Mouse (Mus musculus) CH12.LX (cell line): ENCODE results near the gene Trir. TPM values are rescaled to one million over a fixed set of nuclear protein-coding genes. Genes with fewer than 3 reads are reported as not detected.

Source experiments
- DNase-seq: peaks from one replicate; pipeline ENCODE4 v3.0.0-alpha.2; 2013; ENCODE audit errors: extremely low read depth
- H3K27ac ChIP-seq: 2 replicates; pipeline ENCODE4 v1.5.1; 2012; ENCODE audit warnings: low read depth, mild to moderate bottlenecking, control low read depth, moderate library complexity; ENCODE audit not compliant: insufficient read depth
- H3K27me3 ChIP-seq: replicated peaks from 2 replicates; pipeline ENCODE3; 2012; ENCODE audit warnings: inconsistent platforms
- H3K36me3 ChIP-seq, 2 experiments: replicated peaks in 1 of 2; 2 replicates each; pipeline versions ENCODE3 to v1.6.1; 2012; ENCODE audit warnings: inconsistent platforms in 1 of 2, low read length in 1 of 2, mild to moderate bottlenecking in 1 of 2, mixed read lengths in 1 of 2, moderate library complexity in 1 of 2; ENCODE audit not compliant: control insufficient read depth in 1 of 2, insufficient read depth in 1 of 2
- H3K4me1 ChIP-seq, 2 experiments: 2 replicates each; pipeline ENCODE4 v1.6.1; 2012; ENCODE audit warnings: inconsistent platforms in 1 of 2, moderate library complexity in 1 of 2; ENCODE audit not compliant: insufficient read depth in 2 of 2, control insufficient read depth in 1 of 2
- H3K4me2 ChIP-seq: 2 replicates; pipeline ENCODE4 v1.6.1; 2012; ENCODE audit warnings: low read depth, mild to moderate bottlenecking, control low read depth; ENCODE audit not compliant: poor library complexity, insufficient read depth, severe bottlenecking
- H3K4me3 ChIP-seq, 3 experiments: fragments of 150-350 bp in 1 of 3; sonication (generic) in 1 of 3; replicated peaks in 1 of 3; 2 replicates each; pipeline versions ENCODE3 to v1.5.1; 2011 to 2012; ENCODE audit warnings: low read depth in 2 of 3, low read length in 2 of 3, mild to moderate bottlenecking in 2 of 3, moderate library complexity in 2 of 3, control low read depth in 1 of 3, improper control_type of control experiment in 1 of 3, inconsistent platforms in 1 of 3, mixed read lengths in 1 of 3; ENCODE audit not compliant: poor library complexity in 1 of 3
- H3K79me2 ChIP-seq: replicated peaks from 2 replicates; pipeline ENCODE4 v1.6.1; 2012; ENCODE audit warnings: mild to moderate bottlenecking, moderate library complexity; ENCODE audit not compliant: control insufficient read depth, poor library complexity, insufficient read depth, severe bottlenecking; ENCODE audit errors: extremely low read depth
- H3K9ac ChIP-seq: 2 replicates; pipeline ENCODE4 v1.6.1; 2012; ENCODE audit warnings: low read depth, mild to moderate bottlenecking, control low read depth, moderate library complexity; ENCODE audit not compliant: insufficient read depth
- H3K9me3 ChIP-seq: replicated peaks from 2 replicates; pipeline ENCODE3; 2012; ENCODE audit warnings: low read length, inconsistent platforms, mixed read lengths
- BHLHE40 ChIP-seq: IDR thresholded peaks from 2 replicates; pipeline ENCODE4 v1.6.1; 2011; ENCODE audit warnings: mild to moderate bottlenecking, low read depth, low read length, improper control_type of control experiment
- CHD1 ChIP-seq: IDR thresholded peaks from 2 replicates; pipeline ENCODE4 v1.6.1; 2012; ENCODE audit warnings: low read depth, low read length, improper control_type of control experiment, inconsistent platforms
- CHD2 ChIP-seq: IDR thresholded peaks from 2 replicates; pipeline ENCODE4 v1.6.1; 2011; ENCODE audit warnings: low read length, improper control_type of control experiment
- CTCF ChIP-seq, 2 experiments: IDR thresholded peaks in 1 of 2; conservative IDR thresholded peaks in 1 of 2; 2 replicates each; pipeline ENCODE4 v1.5.1; 2011 to 2012; ENCODE audit warnings: low read depth in 2 of 2, low read length in 2 of 2, improper control_type of control experiment in 1 of 2, inconsistent platforms in 1 of 2, mild to moderate bottlenecking in 1 of 2, moderate library complexity in 1 of 2
- E2F4 ChIP-seq: IDR thresholded peaks from 2 replicates; pipeline ENCODE4 v1.6.1; 2011; ENCODE audit warnings: low read depth, low read length, improper control_type of control experiment; ENCODE audit not compliant: insufficient replicate concordance
- ELF1 ChIP-seq: IDR thresholded peaks from 2 replicates; pipeline ENCODE4 v1.6.1; 2014; ENCODE audit warnings: low read depth, mild to moderate bottlenecking, inconsistent platforms, low read length, improper control_type of control experiment
- EP300 ChIP-seq: IDR thresholded peaks from 2 replicates; pipeline ENCODE4 v1.6.1; 2011; ENCODE audit warnings: low read length, improper control_type of control experiment
- ETS1 ChIP-seq: conservative IDR thresholded peaks from 2 replicates; pipeline ENCODE4 v1.6.1; 2012; ENCODE audit warnings: low read depth, mild to moderate bottlenecking, inconsistent platforms, low read length, improper control_type of control experiment, moderate library complexity
- GABPA ChIP-seq: IDR thresholded peaks from 2 replicates; pipeline ENCODE4 v1.6.1; 2012; ENCODE audit warnings: low read depth, low read length, improper control_type of control experiment, inconsistent platforms; ENCODE audit not compliant: insufficient replicate concordance
- HCFC1 ChIP-seq: IDR thresholded peaks from 2 replicates; pipeline ENCODE4 v1.6.1; 2012; ENCODE audit warnings: low read depth, mild to moderate bottlenecking, inconsistent platforms, low read length, improper control_type of control experiment
- IRF4 ChIP-seq: IDR thresholded peaks from 2 replicates; pipeline ENCODE4 v1.6.1; 2014; ENCODE audit warnings: low read depth, mild to moderate bottlenecking, inconsistent platforms, low read length, improper control_type of control experiment
- JUN ChIP-seq: IDR thresholded peaks from 2 replicates; pipeline ENCODE4 v1.6.1; 2011; ENCODE audit warnings: low read depth, mild to moderate bottlenecking, low read length, improper control_type of control experiment, moderate library complexity; ENCODE audit not compliant: insufficient read depth
- JUND ChIP-seq: conservative IDR thresholded peaks from 2 replicates; pipeline ENCODE4 v1.6.1; 2011; ENCODE audit warnings: low read depth, low read length, improper control_type of control experiment
- KAT2A ChIP-seq: IDR thresholded peaks from 2 replicates; pipeline ENCODE4 v1.6.1; 2012; ENCODE audit warnings: low read length, improper control_type of control experiment, inconsistent platforms; ENCODE audit not compliant: insufficient replicate concordance
- MAFK ChIP-seq: IDR thresholded peaks from 2 replicates; pipeline ENCODE4 v1.6.1; 2011; ENCODE audit warnings: low read length, improper control_type of control experiment; ENCODE audit not compliant: insufficient replicate concordance
- MAX ChIP-seq: IDR thresholded peaks from 2 replicates; pipeline ENCODE4 v1.6.1; 2011; ENCODE audit warnings: low read length, improper control_type of control experiment
- MAZ ChIP-seq: IDR thresholded peaks from 2 replicates; pipeline ENCODE4 v1.6.1; 2012; ENCODE audit warnings: low read depth, mild to moderate bottlenecking, inconsistent platforms, low read length, improper control_type of control experiment, moderate library complexity
- MEF2A ChIP-seq: IDR thresholded peaks from 2 replicates; pipeline ENCODE4 v1.6.1; 2014; ENCODE audit warnings: low read depth, mild to moderate bottlenecking, inconsistent platforms, low read length, improper control_type of control experiment, borderline replicate concordance
- MXI1 ChIP-seq: IDR thresholded peaks from 2 replicates; pipeline ENCODE4 v1.6.1; 2011; ENCODE audit warnings: mild to moderate bottlenecking, low read depth, low read length, improper control_type of control experiment
- MYC ChIP-seq: IDR thresholded peaks from 2 replicates; pipeline ENCODE4 v1.6.1; 2011; ENCODE audit warnings: low read depth, mild to moderate bottlenecking, improper control_type of control experiment, low read length
- NELFE ChIP-seq: IDR thresholded peaks from 2 replicates; pipeline ENCODE4 v1.6.1; 2011; ENCODE audit warnings: low read depth, low read length, improper control_type of control experiment
- NRF1 ChIP-seq: IDR thresholded peaks from 2 replicates; pipeline ENCODE4 v1.6.1; 2014; ENCODE audit warnings: low read depth, mild to moderate bottlenecking, inconsistent platforms, low read length, improper control_type of control experiment, moderate library complexity
- PAX5 ChIP-seq: IDR thresholded peaks from 2 replicates; pipeline ENCODE4 v1.6.1; 2012; ENCODE audit warnings: low read length, inconsistent platforms, mixed read lengths
- POLR2A ChIP-seq: IDR thresholded peaks from 2 replicates; pipeline ENCODE4 v1.6.1; 2011; ENCODE audit warnings: low read depth, mild to moderate bottlenecking, improper control_type of control experiment, low read length
- POLR2AphosphoS2 ChIP-seq: IDR thresholded peaks from 2 replicates; pipeline ENCODE4 v1.6.1; 2011; ENCODE audit warnings: low read depth, low read length, improper control_type of control experiment
- RAD21 ChIP-seq: IDR thresholded peaks from 2 replicates; pipeline ENCODE4 v1.6.1; 2011; ENCODE audit warnings: low read depth, mild to moderate bottlenecking, low read length, improper control_type of control experiment, moderate library complexity
- RCOR1 ChIP-seq: conservative IDR thresholded peaks from 2 replicates; pipeline ENCODE4 v1.6.1; 2012; ENCODE audit warnings: low read depth, mild to moderate bottlenecking, inconsistent platforms, low read length, improper control_type of control experiment
- SIN3A ChIP-seq: IDR thresholded peaks from 2 replicates; pipeline ENCODE4 v1.6.1; 2012; ENCODE audit warnings: low read length, improper control_type of control experiment, inconsistent platforms
- SMC3 ChIP-seq: IDR thresholded peaks from 2 replicates; pipeline ENCODE4 v1.6.1; 2011; ENCODE audit warnings: low read depth, low read length, improper control_type of control experiment
- TBP ChIP-seq: conservative IDR thresholded peaks from 2 replicates; pipeline ENCODE4 v1.6.1; 2011; ENCODE audit warnings: low read depth, low read length, improper control_type of control experiment
- TCF12 ChIP-seq: IDR thresholded peaks from 2 replicates; pipeline ENCODE4 v1.6.1; 2014; ENCODE audit warnings: low read depth, mild to moderate bottlenecking, inconsistent platforms, low read length, improper control_type of control experiment
- UBTF ChIP-seq: IDR thresholded peaks from 2 replicates; pipeline ENCODE4 v1.6.1; 2012; ENCODE audit warnings: low read depth, mild to moderate bottlenecking, inconsistent platforms, low read length, improper control_type of control experiment, moderate library complexity
- USF1 ChIP-seq: IDR thresholded peaks from 2 replicates; pipeline ENCODE4 v1.6.1; 2014; ENCODE audit warnings: low read depth, mild to moderate bottlenecking, inconsistent platforms, low read length, improper control_type of control experiment
- USF2 ChIP-seq: conservative IDR thresholded peaks from 2 replicates; pipeline ENCODE4 v1.6.1; 2011; ENCODE audit warnings: low read depth, low read length, improper control_type of control experiment
- ZC3H11A ChIP-seq: IDR thresholded peaks from 2 replicates; pipeline ENCODE4 v1.6.1; 2012; ENCODE audit warnings: low read depth, mild to moderate bottlenecking, inconsistent platforms, low read length, improper control_type of control experiment
- ZKSCAN1 ChIP-seq: IDR thresholded peaks from 2 replicates; pipeline ENCODE4 v1.6.1; 2012; ENCODE audit warnings: low read depth, inconsistent platforms, low read length, improper control_type of control experiment, borderline replicate concordance
- ZMIZ1 ChIP-seq: IDR thresholded peaks from 2 replicates; pipeline ENCODE4 v1.6.1; 2012; ENCODE audit warnings: low read depth, mild to moderate bottlenecking, inconsistent platforms, low read length, improper control_type of control experiment
- ZNF384 ChIP-seq: IDR thresholded peaks from 2 replicates; pipeline ENCODE4 v1.6.1; 2012; ENCODE audit warnings: low read depth, low read length, improper control_type of control experiment, inconsistent platforms
- dilution Hi-C: fragments of 300-500 bp; cut with MboI; formaldehyde crosslinking; loops from 2 replicates; pipeline ENCODE4 v1.14.3; 2020; ENCODE audit warnings: low sequenced_read_pairs; ENCODE audit not compliant: extremely low pct_unique_long_range_greater_than_20kb, extremely low pct_ligation_motif_present
- in situ Hi-C: fragments of 300-500 bp; cut with MboI; formaldehyde crosslinking; loops from 3 replicates; pipeline ENCODE4 v1.14.3; 2019; ENCODE audit warnings: low sequenced_read_pairs, low pct_ligation_motif_present, low pct_unique_long_range_greater_than_20kb, mixed read lengths
- polyA plus RNA-seq: library from polyadenylated mRNA; unstranded; fragments of >175 nt; gene quantifications from 2 replicates; pipeline ENCODE4 v1.2.1, GENCODE M21; 2012; ENCODE audit warnings: low read depth; ENCODE audit not compliant: insufficient read length
- total RNA-seq, 2 experiments: library from RNA; depleted of rRNA; stranded (reverse); fragments of 300-350 nt in 1 of 2; fragments of >200 nt in 1 of 2; gene quantifications; 2 replicates each; pipeline ENCODE4 v1.2.3; 2012 to 2014

Gene Trir
- total and polyA plus RNA-seq, 3 experiments: 151 to 209 (median 185) TPM

- TF ChIP-seq NELFE (0 out of 2 replicates have a peak, but pooled peaks have one; percentile 12), IRF4 (peak; percentile 64; the same call in 1 of the 2 replicates), MAZ (peak; percentile 89), PAX5 (no peak), ZKSCAN1 (no peak), USF1 (no peak), EP300 (no peak), TBP (peak; percentile 60), UBTF (no peak), MEF2A (peak; percentile 49; the same call in 1 of the 2 replicates), MXI1 (peak; percentile 94), NRF1 (0 out of 2 replicates have a peak, but pooled peaks have one; percentile 11), ZMIZ1 (no peak; the same call in 1 of the 2 replicates), USF2 (no peak), JUN (no peak), TCF12 (peak; percentile 43; the same call in 1 of the 2 replicates), HCFC1 (peak; percentile 57), SIN3A (peak; percentile 88), MAX (no peak), RCOR1 (0 out of 2 replicates have a peak, but pooled peaks have one; percentile 55), POLR2AphosphoS2 (no peak), ELF1 (peak; percentile 68), POLR2A (peak; percentile 62), BHLHE40 (peak; percentile 41; the same call in 1 of the 2 replicates), KAT2A (0 out of 2 replicates have a peak, but pooled peaks have one; percentile 25), MAFK (no peak), E2F4 (no peak), JUND (no peak), RAD21 (no peak), CTCF (conservative IDR thresholded peaks at IDR 0.05 in 1 of 2, IDR thresholded peaks at IDR 0.05 in 1 of 2; ENCODE audit: low read depth in 2 of 2, low read length in 2 of 2) (no peak), GABPA (no peak), CHD1 (peak; percentile 99), CHD2 (peak; percentile 84), ZNF384 (no peak), MYC (no peak), SMC3 (no peak), ZC3H11A (no peak), ETS1 (peak; percentile 43)
- dilution Hi-C loops (no loop called here), in situ Hi-C loops (no loop called here)
- Histone ChIP-seq H3K4me2 (peak overlapping the region; percentile 96), H3K36me3 (peaks cover 6 to 8% of the 10 kb centered on the region in 2 experiments), H3K27ac (peak overlapping the region; percentile 94), H3K4me1 (peaks cover 29 to 52% of the 10 kb centered on the region in 2 experiments), H3K79me2 (peaks cover 20% of the 10 kb centered on the region), H3K27me3 (no peaks in the 10 kb centered on the region), H3K4me3 (peak overlapping the region; percentile 51 to 94 (median 68)), H3K9me3 (no peaks in the 10 kb centered on the region), H3K9ac (peak overlapping the region; percentile 87)
- peak; percentile 98 for DNase-seq
These were observed 46.8 kb upstream of the Trir start for GRCm38 (mm10) chr8:84979599-84980421.
